In genomic region chr13:109932688-109933087, GRCm38 (mm10) we compare ENCODE assay signal across 15 mouse cellular contexts.
DNase-seq lines count a peak whose midpoint lies in the region; ATAC-seq lines count a peak whose summit lies in the region.
"Had no signal": no experiment of that assay in that cellular context is flagged by ENCODE, and none has a peak within 500 bp of the region (broad histone marks: within the 10 kb centered on the region; RNA-seq: fewer than 3 reads in every experiment).

No protein-coding gene starts in this region.

- no peak overlapping the region for H3K4me2 ChIP-seq in forebrain, embryonic 11.5 days (ENCODE audit: low read depth, low read length, severe bottlenecking)
- H3K4me2 ChIP-seq in forebrain, embryonic 12.5 days: no peak overlapping the region
- H3K4me2 ChIP-seq: limb, embryonic 12.5 days had no signal

- no peaks in the 10 kb centered on the region for H3K27me3 ChIP-seq in limb, embryonic 10.5 days (ENCODE audit: low read depth, poor library complexity, severe bottlenecking)
- no peaks in the 10 kb centered on the region for H3K27me3 ChIP-seq in forebrain, embryonic 11.5 days (ENCODE audit: control insufficient read depth, insufficient read depth, low read length)
- no peaks in the 10 kb centered on the region for H3K27me3 ChIP-seq in forebrain, embryonic 12.5 days
- H3K27me3 ChIP-seq: limb, embryonic 12.5 days had no signal

- peaks cover 9% of the 10 kb centered on the region for H3K36me3 ChIP-seq in limb, embryonic 10.5 days
- no peaks in the 10 kb centered on the region for H3K36me3 ChIP-seq in forebrain, embryonic 11.5 days (ENCODE audit: control insufficient read depth, insufficient read depth, low read length)
- 0 out of 2 replicates have a peak, but pooled peaks cover 8% of the 10 kb centered on the region for H3K36me3 ChIP-seq in forebrain, embryonic 12.5 days (replicated peaks)

- no peaks in the 10 kb centered on the region for H3K4me1 ChIP-seq in limb, embryonic 10.5 days
- no peaks in the 10 kb centered on the region for H3K4me1 ChIP-seq in forebrain, embryonic 11.5 days (replicated peaks; ENCODE audit: control insufficient read depth, insufficient read depth, low read length)
- peaks cover 2% of the 10 kb centered on the region; the same call in 1 of the 2 replicates for H3K4me1 ChIP-seq in forebrain, embryonic 12.5 days
- H3K4me1 ChIP-seq: limb, embryonic 12.5 days had no signal

- peak; percentile 16 for DNase-seq in adrenal gland, adult 2 months
- no peak for DNase-seq in adrenal gland, adult 18-20 months (ENCODE audit: low spot score in 2 of 2)
- peak; percentile 56 for DNase-seq in layer of hippocampus, adult 9-11 months
- DNase-seq in limb, embryonic 10.5 days (ENCODE audit: low spot score): no peak
- DNase-seq in forebrain, embryonic 11.5 days (ENCODE audit: low spot score): no peak
- DNase-seq: adrenal gland, postnatal 14 days; cerebellum, postnatal 10 days; heart, postnatal 14 days; lung, adult 18-20 months; thymus, adult 2 months had no signal

- no peaks in the 10 kb centered on the region for H3K9me3 ChIP-seq in limb, embryonic 10.5 days (replicated peaks)
- H3K9me3 ChIP-seq in forebrain, embryonic 11.5 days (ENCODE audit: control insufficient read depth, low read length): no peaks in the 10 kb centered on the region
- H3K9me3 ChIP-seq in forebrain, embryonic 12.5 days: no peaks in the 10 kb centered on the region
- H3K9me3 ChIP-seq: limb, embryonic 12.5 days had no signal

- H3K9ac ChIP-seq in forebrain, embryonic 11.5 days (ENCODE audit: low read length): no peak overlapping the region
- H3K9ac ChIP-seq in forebrain, embryonic 12.5 days: no peak overlapping the region
- H3K9ac ChIP-seq: limb, embryonic 12.5 days had no signal

- H3K4me3 ChIP-seq in limb, embryonic 10.5 days: no peak overlapping the region
- H3K4me3 ChIP-seq in forebrain, embryonic 11.5 days (ENCODE audit: low read depth, low read length): no peak overlapping the region
- no peak overlapping the region for H3K4me3 ChIP-seq in forebrain, embryonic 12.5 days (replicated peaks)
- H3K4me3 ChIP-seq: limb, embryonic 12.5 days had no signal

- peak; percentile 88 for ATAC-seq in common myeloid progenitor, adult 5-6 weeks (replicated peaks; ENCODE audit: low read depth, poor library complexity, severe bottlenecking)
- ATAC-seq in neutrophil, adult 5-6 weeks (ENCODE audit: extremely low read depth, insufficient number of reproducible peaks, low FRiP score, poor library complexity, severe bottlenecking): peak; percentile 36; the same call in 1 of the 2 replicates
- no peak for ATAC-seq in forebrain, embryonic 11.5 days (replicated peaks; ENCODE audit: low FRiP score)
- ATAC-seq in forebrain, embryonic 12.5 days (ENCODE audit: low FRiP score): no peak

- H3K27ac ChIP-seq in limb, embryonic 10.5 days: no peak overlapping the region
- no peak overlapping the region for H3K27ac ChIP-seq in forebrain, embryonic 11.5 days (ENCODE audit: low read depth, low read length)
- no peak overlapping the region for H3K27ac ChIP-seq in forebrain, embryonic 12.5 days
- H3K27ac ChIP-seq: kidney, postnatal 0 days; limb, embryonic 12.5 days had no signal

- WGBS in limb, embryonic 10.5 days: 94% methylated on average over 13 of the region's 13 CpGs
- 95% methylated on average over 13 of the region's 13 CpGs for WGBS in forebrain, embryonic 11.5 days
- WGBS in forebrain, embryonic 12.5 days: 95% methylated on average over 13 of the region's 13 CpGs

Comparison
In these comparisons a context has a peak if more than half of its experiments do, and no peak if none do; other contexts are left out.
1. DNase-seq: peak in adrenal gland, adult 2 months (single experiment) and layer of hippocampus, adult 9-11 months (single experiment); none in adrenal gland, adult 18-20 months (0 of 2), limb, embryonic 10.5 days (single experiment) and forebrain, embryonic 11.5 days (single experiment).
2. ATAC-seq: peak in common myeloid progenitor, adult 5-6 weeks (single experiment) and neutrophil, adult 5-6 weeks (single experiment); none in forebrain, embryonic 11.5 days (single experiment) and forebrain, embryonic 12.5 days (single experiment).